Mouse (Mus musculus) liver, embryonic 11.5 days (tissue): Measurements from ENCODE around the gene Hax1. TPM values are rescaled to one million over a fixed set of nuclear protein-coding genes. Genes with fewer than 3 reads are reported as not detected.

Experiments
- ATAC-seq: fragments of 200-750 bp; cut with Nextera tagmentation; replicated peaks from 2 replicates; pipeline ENCODE4 v1.8.0; 2017; ENCODE audit warnings: moderate number of reproducible peaks, mild to moderate bottlenecking, moderate TSS enrichment, moderate library complexity; ENCODE audit not compliant: low FRiP score
- DNase-seq: peaks from one replicate; pipeline ENCODE4 v3.0.0-alpha.2; 2017; ENCODE audit warnings: low spot score
- H3K27ac ChIP-seq: fragments of 300-500 bp; sonication (generic); 2 replicates; pipeline ENCODE4 v1.5.1; 2014; ENCODE audit warnings: mild to moderate bottlenecking, low read depth, low read length, control low read depth
- H3K27me3 ChIP-seq: fragments of 300-500 bp; sonication (generic); replicated peaks from 2 replicates; pipeline ENCODE4 v1.6.1; 2014; ENCODE audit warnings: low read length, mixed read lengths; ENCODE audit not compliant: control insufficient read depth, insufficient read depth
- H3K36me3 ChIP-seq: fragments of 300-500 bp; sonication (generic); 2 replicates; pipeline ENCODE4 v1.6.1; 2014; ENCODE audit warnings: mild to moderate bottlenecking, low read length, moderate library complexity, mixed read lengths; ENCODE audit not compliant: control insufficient read depth, insufficient read depth
- H3K4me1 ChIP-seq: fragments of 300-500 bp; sonication (generic); replicated peaks from 2 replicates; pipeline ENCODE4 v1.6.1; 2014; ENCODE audit warnings: low read length, mixed read lengths; ENCODE audit not compliant: control insufficient read depth, insufficient read depth
- H3K4me2 ChIP-seq: fragments of 300-500 bp; sonication (generic); 2 replicates; pipeline ENCODE4 v1.6.1; 2014; ENCODE audit warnings: mild to moderate bottlenecking, control low read depth, moderate library complexity
- H3K4me3 ChIP-seq: fragments of 300-500 bp; sonication (generic); 2 replicates; pipeline ENCODE4 v1.5.1; 2014; ENCODE audit warnings: low read depth, low read length, control low read depth
- H3K9ac ChIP-seq: fragments of 300-500 bp; sonication (generic); 2 replicates; pipeline ENCODE4 v1.6.1; 2014; ENCODE audit warnings: low read depth, low read length, control low read depth
- H3K9me3 ChIP-seq: fragments of 300-500 bp; sonication (generic); 2 replicates; pipeline ENCODE4 v1.6.1; 2016; ENCODE audit warnings: low read length, inconsistent platforms, mixed read lengths; ENCODE audit not compliant: control insufficient read depth
- WGBS: fragments of 180-500 bp; shearing (Covaris S2); extraction: QIAGEN DNeasy Blood & Tissue Kit; methylation state at CpG from one replicate; pipeline ENCODE4 v1.1.7; 2014; 5-methylcytosine and 5-hydroxymethylcytosine counted together
- polyA plus RNA-seq: library from polyadenylated mRNA; unstranded; fragments of >200 nt; fragmentation: Nextera tagmentation; extraction: Ambion mirVana; gene quantifications from 2 replicates; pipeline ENCODE4 v1.2.1, GENCODE M21; 2014

Gene Hax1
- 187 TPM in 2 replicates for polyA plus RNA-seq

DNA sequence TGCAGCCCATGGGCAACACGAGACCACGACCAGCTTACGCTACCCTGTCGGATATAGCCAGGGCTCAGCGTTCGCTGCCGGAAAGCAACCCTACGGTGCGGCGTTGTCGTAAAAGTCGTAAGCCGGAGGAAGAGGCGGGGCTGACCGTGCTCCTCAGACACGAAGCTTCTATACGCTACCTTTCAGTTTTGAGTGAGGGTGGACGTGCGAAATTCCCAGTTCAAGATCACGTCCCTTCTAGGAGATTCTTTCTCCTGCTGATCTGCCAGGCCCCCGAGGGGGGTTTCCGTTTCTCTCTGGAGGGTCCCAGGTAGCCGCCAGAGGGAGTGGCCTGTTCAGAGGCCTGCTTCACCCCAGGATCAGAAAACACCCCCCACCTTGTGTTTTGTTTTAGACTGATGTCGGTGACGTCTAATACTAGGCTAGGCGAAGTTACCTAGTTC lies at the start of gene Hax1:
Hax1 (minus strand) TSS at position 169 of the 443 bp plus-strand sequence.
- Histone ChIP-seq H3K4me1 (peaks cover 9% of the 10 kb centered on the region; the same call in 1 of the 2 replicates), H3K9ac (peak within 1 kb of the TSS; percentile 90), H3K9me3 (no peaks in the 10 kb centered on the region), H3K27ac (peak within 1 kb of the TSS; percentile 80), H3K4me3 (peak within 1 kb of the TSS; percentile 84), H3K36me3 (peaks cover 30% of the 10 kb centered on the region), H3K27me3 (no peaks in the 10 kb centered on the region), H3K4me2 (peak within 1 kb of the TSS; percentile 79)
- peak; percentile 91 for ATAC-seq
- DNase-seq = peak; percentile 91
- under 1% methylated on average over 26 of the region's 26 CpGs for WGBS

DNA sequence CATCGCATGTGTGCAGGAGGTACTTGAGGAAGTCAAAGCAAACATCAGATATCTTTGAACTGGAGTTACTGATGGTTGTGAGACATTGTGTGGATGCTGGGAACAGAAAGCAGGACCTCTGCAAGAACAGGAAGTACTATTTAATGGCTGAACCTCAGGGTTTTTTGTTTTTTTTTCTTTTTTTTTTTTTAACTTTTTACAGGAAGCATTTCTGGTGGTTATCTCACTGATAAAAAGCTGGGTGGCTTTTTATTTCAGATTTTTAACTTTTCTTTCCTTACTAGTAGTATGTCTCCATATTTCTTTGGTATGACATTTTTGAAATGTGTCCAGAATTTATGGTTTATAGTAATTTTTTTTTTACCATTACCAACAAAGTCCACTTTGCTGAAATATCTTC lies 37.7 kb upstream of the Hax1 start:
- H3K9ac ChIP-seq = no peak overlapping the region
- no peak overlapping the region for H3K4me3 ChIP-seq
- no peaks in the 10 kb centered on the region for H3K9me3 ChIP-seq
- peaks cover 47% of the 10 kb centered on the region for H3K36me3 ChIP-seq
- H3K4me2 ChIP-seq = no peak overlapping the region
- H3K27me3 ChIP-seq = no peaks in the 10 kb centered on the region
- no peaks in the 10 kb centered on the region for H3K4me1 ChIP-seq
- ATAC-seq (no peak), DNase-seq (no peak)
- H3K27ac ChIP-seq = no peak overlapping the region
- 95% methylated on average over 1 of the region's 1 CpGs for WGBS

- no peak overlapping the region for H3K4me3 ChIP-seq
- WGBS = 84% methylated on average over 2 of the region's 2 CpGs
- no peak overlapping the region for H3K9ac ChIP-seq
- DNase-seq = no peak
- no peak for ATAC-seq
- H3K4me1 ChIP-seq = no peaks in the 10 kb centered on the region
- H3K4me2 ChIP-seq = no peak overlapping the region
- peaks cover 48% of the 10 kb centered on the region for H3K36me3 ChIP-seq
- H3K27ac ChIP-seq = no peak overlapping the region
- no peaks in the 10 kb centered on the region for H3K9me3 ChIP-seq
- H3K27me3 ChIP-seq = no peaks in the 10 kb centered on the region
Observed at GRCm38 (mm10) chr3:90034653-90035052, 36.1 kb upstream of the Hax1 start.

- Histone ChIP-seq H3K9me3 (no peaks in the 10 kb centered on the region), H3K4me3 (no peak overlapping the region), H3K4me1 (no peaks in the 10 kb centered on the region), H3K27me3 (no peaks in the 10 kb centered on the region), H3K4me2 (no peak overlapping the region), H3K36me3 (peaks cover 61% of the 10 kb centered on the region), H3K27ac (no peak overlapping the region), H3K9ac (no peak overlapping the region)
- DNase-seq (no peak), ATAC-seq (no peak)
- 84% methylated on average over 4 of the region's 4 CpGs for WGBS
Observed at GRCm38 (mm10) chr3:90016626-90017025, 18.0 kb upstream of the Hax1 start.

- Histone ChIP-seq H3K4me1 (no peaks in the 10 kb centered on the region), H3K4me2 (no peak overlapping the region), H3K27me3 (no peaks in the 10 kb centered on the region), H3K4me3 (no peak overlapping the region), H3K27ac (no peak overlapping the region), H3K9ac (no peak overlapping the region), H3K9me3 (no peaks in the 10 kb centered on the region), H3K36me3 (peaks cover 51% of the 10 kb centered on the region)
- WGBS = 78% methylated on average over 2 of the region's 2 CpGs
- no peak for DNase-seq
- ATAC-seq = no peak
Observed at GRCm38 (mm10) chr3:90010291-90010690, 11.7 kb upstream of the Hax1 start.

- DNase-seq (no peak), ATAC-seq (no peak)
- peaks cover 36% of the 10 kb centered on the region for H3K36me3 ChIP-seq
- H3K4me3 ChIP-seq = no peak overlapping the region
- peak overlapping the region; percentile 34 for H3K4me2 ChIP-seq
- peaks cover 5% of the 10 kb centered on the region; the same call in 1 of the 2 replicates for H3K4me1 ChIP-seq
- H3K27ac ChIP-seq = no peak overlapping the region
- H3K9me3 ChIP-seq = no peaks in the 10 kb centered on the region
- H3K27me3 ChIP-seq = no peaks in the 10 kb centered on the region
- 68% methylated on average over 3 of the region's 3 CpGs for WGBS
- H3K9ac ChIP-seq = no peak overlapping the region
Observed at GRCm38 (mm10) chr3:90004091-90004796, 5.7 kb upstream of the Hax1 start.

DNA sequence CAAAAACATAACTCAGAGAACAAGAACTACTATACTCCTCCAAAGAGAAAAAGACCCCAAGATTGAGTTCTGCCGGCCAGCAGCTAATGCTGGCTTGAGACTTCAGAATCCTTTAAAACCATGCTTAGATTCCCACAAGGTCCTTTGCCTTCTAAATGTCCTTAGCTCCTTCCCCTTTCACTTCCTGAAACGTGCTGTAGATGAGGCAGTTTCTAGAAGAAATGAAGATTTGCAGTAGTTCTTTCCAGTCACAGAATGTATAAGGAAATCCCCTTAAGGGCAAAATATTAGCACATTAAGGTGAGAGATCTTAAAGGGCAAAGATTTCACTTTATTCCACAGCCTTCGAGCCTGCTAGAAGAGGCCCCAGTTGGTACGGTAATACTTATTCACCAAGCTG lies 1.2 kb upstream of the Hax1 start:
- peak overlapping the region; percentile 79 for H3K4me2 ChIP-seq
- ATAC-seq = no peak
- H3K9ac ChIP-seq = no peak overlapping the region
- no peak overlapping the region; the same call in 1 of the 2 replicates for H3K4me3 ChIP-seq
- H3K27me3 ChIP-seq = no peaks in the 10 kb centered on the region
- WGBS = 77% methylated on average over 4 of the region's 4 CpGs
- no peak for DNase-seq
- no peaks in the 10 kb centered on the region for H3K9me3 ChIP-seq
- H3K4me1 ChIP-seq = peaks cover 9% of the 10 kb centered on the region; the same call in 1 of the 2 replicates
- peaks cover 25% of the 10 kb centered on the region for H3K36me3 ChIP-seq
- 0 out of 2 replicates have a peak overlapping the region, but pooled peaks have one; percentile 70 for H3K27ac ChIP-seq

GRCm38 (mm10) chr3:89999090-89999489 lies 510 bp upstream of the Hax1 start:
- peak; percentile 37 for DNase-seq
- Histone ChIP-seq H3K4me2 (peak overlapping the region; percentile 79), H3K9ac (peak overlapping the region; percentile 90), H3K27me3 (no peaks in the 10 kb centered on the region), H3K4me1 (peaks cover 9% of the 10 kb centered on the region; the same call in 1 of the 2 replicates), H3K9me3 (no peaks in the 10 kb centered on the region), H3K27ac (peak overlapping the region; percentile 70), H3K36me3 (peaks cover 30% of the 10 kb centered on the region), H3K4me3 (peak overlapping the region; percentile 84)
- peak; percentile 40; the same call in 1 of the 2 replicates for ATAC-seq
- 22% methylated on average over 8 of the region's 8 CpGs for WGBS
